In the genomic region with DNA sequence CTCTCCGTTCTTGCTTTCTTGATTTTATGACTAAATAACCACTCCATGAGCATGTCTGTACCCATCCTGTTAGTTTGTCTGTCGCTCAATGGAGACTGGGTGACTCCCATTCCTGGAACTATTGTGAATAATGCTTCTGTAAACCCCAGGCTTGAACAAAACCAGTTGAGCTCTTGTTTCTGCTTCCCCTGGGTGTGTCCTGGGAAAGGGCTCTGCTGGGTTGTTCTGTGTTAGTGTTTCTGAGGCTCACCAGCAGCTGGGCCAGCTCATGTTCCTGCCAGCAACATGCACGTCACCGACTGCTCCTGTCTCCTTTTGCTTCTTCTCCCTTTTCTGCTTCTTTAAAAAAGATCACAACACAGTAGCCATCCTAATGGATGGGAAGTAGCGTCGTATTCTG, we compare ENCODE assay signal across 21 mouse cellular contexts. TPM values are rescaled to one million over a fixed set of nuclear protein-coding genes. Genes with fewer than 3 reads are reported as not detected.
DNase-seq lines count a peak whose midpoint lies in the region; ATAC-seq and TF ChIP-seq lines count a peak whose summit lies in the region.
"Had no signal": no experiment of that assay in that cellular context is flagged by ENCODE, and none has a peak within 500 bp of the region (broad histone marks: within the 10 kb centered on the region; RNA-seq: fewer than 3 reads in every experiment).

No protein-coding gene starts in this region.

- no peak overlapping the region for H3K4me3 ChIP-seq in embryonic facial prominence, embryonic 14.5 days (ENCODE audit: low read depth, low read length)
- H3K4me3 ChIP-seq in embryonic facial prominence, embryonic 10.5 days: no peak overlapping the region
- H3K4me3 ChIP-seq in stomach, postnatal 0 days (ENCODE audit: low read depth, low read length): no peak overlapping the region
- H3K4me3 ChIP-seq: embryonic facial prominence, embryonic 13.5 days; gastrocnemius, adult 2 months; heart, embryonic 12.5 days; heart, embryonic 15.5 days; hindbrain, embryonic 12.5 days; hindbrain, embryonic 15.5 days had no signal

- DNase-seq in embryonic facial prominence, embryonic 14.5 days (ENCODE audit: low spot score): peak; percentile 48
- DNase-seq in embryonic facial prominence, embryonic 10.5 days (ENCODE audit: low spot score): no peak
- peak; percentile 29 for DNase-seq in lung, postnatal 10 days
- no peak for DNase-seq in lung, postnatal 14 days
- DNase-seq in urinary bladder, postnatal 36 days (ENCODE audit: low spot score in 2 of 2): peak; percentile 48
- no peak for DNase-seq in urinary bladder, adult 2 months (ENCODE audit: low spot score)
- no peak for DNase-seq in stomach, postnatal 0 days (ENCODE audit: low spot score)
- no peak for DNase-seq in adrenal gland, adult (ENCODE audit: inconsistent age in 2 of 2, low spot score in 1 of 2)
- DNase-seq: cerebellum, adult 11 months; cerebellum, adult 2 months; cerebellum, adult 9-11 months had no signal

- H3K4me2 ChIP-seq in embryonic facial prominence, embryonic 14.5 days (ENCODE audit: low read depth, low read length): no peak overlapping the region
- no peak overlapping the region for H3K4me2 ChIP-seq in stomach, postnatal 0 days (replicated peaks; ENCODE audit: low read depth)
- H3K4me2 ChIP-seq: embryonic facial prominence, embryonic 13.5 days; heart, embryonic 12.5 days; heart, embryonic 15.5 days; hindbrain, embryonic 12.5 days; hindbrain, embryonic 15.5 days had no signal

- 0 out of 2 replicates have a peak, but pooled peaks have one; percentile 20 for ATAC-seq in embryonic facial prominence, embryonic 14.5 days (ENCODE audit: low read depth)
- ATAC-seq in stomach, postnatal 0 days (ENCODE audit: low FRiP score, low TSS enrichment): peak; percentile 41; the same call in 1 of the 2 replicates
- ATAC-seq: activated CD4-positive, CD25-positive, alpha-beta regulatory T cell, adult 4 months; forebrain, embryonic 14.5 days; forebrain, postnatal 0 days had no signal

- no peak overlapping the region for H3K9ac ChIP-seq in embryonic facial prominence, embryonic 14.5 days (ENCODE audit: low read depth, low read length)
- no peak overlapping the region for H3K9ac ChIP-seq in stomach, postnatal 0 days (ENCODE audit: low read length)
- H3K9ac ChIP-seq: embryonic facial prominence, embryonic 13.5 days; forebrain, postnatal 0 days; heart, embryonic 12.5 days; heart, embryonic 15.5 days; hindbrain, embryonic 12.5 days; hindbrain, embryonic 15.5 days had no signal

- no peaks in the 10 kb centered on the region for H3K9me3 ChIP-seq in embryonic facial prominence, embryonic 14.5 days (ENCODE audit: control insufficient read depth, low read length)
- H3K9me3 ChIP-seq in embryonic facial prominence, embryonic 10.5 days: no peaks in the 10 kb centered on the region
- no peaks in the 10 kb centered on the region for H3K9me3 ChIP-seq in stomach, postnatal 0 days (ENCODE audit: control insufficient read depth, low read length)
- H3K9me3 ChIP-seq: embryonic facial prominence, embryonic 13.5 days; heart, embryonic 12.5 days; heart, embryonic 15.5 days; hindbrain, embryonic 12.5 days; hindbrain, embryonic 15.5 days had no signal

- TF ChIP-seq EP300 in stomach, postnatal 0 days (optimal IDR thresholded peaks at IDR 0.05): no peak

- no peaks in the 10 kb centered on the region; the same call in 1 of the 2 replicates for H3K4me1 ChIP-seq in embryonic facial prominence, embryonic 14.5 days (ENCODE audit: control insufficient read depth, insufficient read depth, low read length)
- H3K4me1 ChIP-seq in embryonic facial prominence, embryonic 10.5 days: peaks cover 36% of the 10 kb centered on the region
- no peaks in the 10 kb centered on the region for H3K4me1 ChIP-seq in stomach, postnatal 0 days (replicated peaks; ENCODE audit: control insufficient read depth, insufficient read depth)

- H3K27ac ChIP-seq in embryonic facial prominence, embryonic 14.5 days (replicated peaks; ENCODE audit: low read depth, low read length): no peak overlapping the region
- no peak overlapping the region for H3K27ac ChIP-seq in embryonic facial prominence, embryonic 10.5 days (replicated peaks)
- peak overlapping the region; percentile 78 for H3K27ac ChIP-seq in stomach, postnatal 0 days (replicated peaks)
- H3K27ac ChIP-seq: embryonic facial prominence, embryonic 13.5 days; gastrocnemius, adult 2 months; heart, embryonic 15.5 days; hindbrain, embryonic 12.5 days; hindbrain, embryonic 15.5 days had no signal

- TF ChIP-seq CTCF in stomach, postnatal 0 days (IDR thresholded peaks at IDR 0.05; ENCODE audit: low read depth): no peak

- H3K36me3 ChIP-seq in embryonic facial prominence, embryonic 14.5 days (ENCODE audit: control insufficient read depth, insufficient read depth, low read length): no peaks in the 10 kb centered on the region
- H3K36me3 ChIP-seq in embryonic facial prominence, embryonic 10.5 days (replicated peaks): no peaks in the 10 kb centered on the region
- no peaks in the 10 kb centered on the region for H3K36me3 ChIP-seq in stomach, postnatal 0 days (ENCODE audit: control insufficient read depth, insufficient read depth, low read length)
- H3K36me3 ChIP-seq: embryonic facial prominence, embryonic 13.5 days; heart, embryonic 12.5 days; heart, embryonic 15.5 days; hindbrain, embryonic 12.5 days; hindbrain, embryonic 15.5 days had no signal

- H3K27me3 ChIP-seq in embryonic facial prominence, embryonic 14.5 days (replicated peaks; ENCODE audit: control insufficient read depth, insufficient read depth, low read length): no peaks in the 10 kb centered on the region
- H3K27me3 ChIP-seq in embryonic facial prominence, embryonic 10.5 days (replicated peaks; ENCODE audit: low read depth, poor library complexity, severe bottlenecking): no peaks in the 10 kb centered on the region
- H3K27me3 ChIP-seq in stomach, postnatal 0 days (ENCODE audit: control insufficient read depth, insufficient read depth, low read length): no peaks in the 10 kb centered on the region
- H3K27me3 ChIP-seq: embryonic facial prominence, embryonic 13.5 days; hindbrain, embryonic 15.5 days had no signal

- WGBS in embryonic facial prominence, embryonic 14.5 days: 70% methylated on average over 6 of the region's 6 CpGs
- 93% methylated on average over 6 of the region's 6 CpGs for WGBS in embryonic facial prominence, embryonic 10.5 days
- 33% methylated on average over 6 of the region's 6 CpGs for WGBS in stomach, postnatal 0 days

RNA-seq across cellular contexts. Expression of a gene that starts 17.2 kb away (rescaled TPM):
- polyA plus RNA-seq in embryonic facial prominence, embryonic 14.5 days (2014; fragmentation: Nextera tagmentation; extraction: Ambion mirVana): 74.2 and 76.1 TPM in 2 replicates
- 13.0 and 16.4 TPM in 2 replicates for polyA plus RNA-seq in embryonic facial prominence, embryonic 10.5 days (2016; fragmentation: Nextera tagmentation; extraction: Ambion mirVana)
- 50.5 and 51.9 TPM in 2 replicates for polyA plus RNA-seq in urinary bladder, adult 2 months (2012; rRNA removed)
- 30.5 and 34.0 TPM in 2 replicates for polyA plus RNA-seq in stomach, postnatal 0 days (2015; fragmentation: Nextera tagmentation; extraction: Ambion mirVana)

RNA-seq across cellular contexts. Expression of a gene that starts 48.5 kb away (rescaled TPM):
- 51.7 and 129 TPM in 2 replicates for polyA plus RNA-seq in embryonic facial prominence, embryonic 14.5 days (2014; fragmentation: Nextera tagmentation; extraction: Ambion mirVana)
- polyA plus RNA-seq in embryonic facial prominence, embryonic 10.5 days (2016; fragmentation: Nextera tagmentation; extraction: Ambion mirVana): 0.11 TPM in 1 of 2 replicates, not detected in the other
- polyA plus RNA-seq in urinary bladder, adult 2 months (2012; rRNA removed): 0.04 TPM in 1 of 2 replicates, not detected in the other
- 0.05 TPM in 1 of 2 replicates, not detected in the other for polyA plus RNA-seq in stomach, postnatal 0 days (2015; fragmentation: Nextera tagmentation; extraction: Ambion mirVana)
- polyA plus RNA-seq: forebrain, embryonic 11.5 days had no signal

Comparison
In these comparisons a context has a peak if more than half of its experiments do, and no peak if none do; other contexts are left out.
1. DNase-seq: peak in embryonic facial prominence, embryonic 14.5 days (single experiment), lung, postnatal 10 days (single experiment) and urinary bladder, postnatal 36 days (2 of 2); none in embryonic facial prominence, embryonic 10.5 days (single experiment), lung, postnatal 14 days (single experiment), urinary bladder, adult 2 months (single experiment), stomach, postnatal 0 days (single experiment) and adrenal gland, adult (0 of 2).
2. RNA of a gene that starts 48.5 kb away (polyA plus RNA-seq): 51.7 to 129 TPM in embryonic facial prominence, embryonic 14.5 days; 0.05 TPM in stomach, postnatal 0 days, 0.04 TPM in urinary bladder, adult 2 months and 0.11 TPM in embryonic facial prominence, embryonic 10.5 days; every median in the first group is over 10 times any median in the second.